Mouse (Mus musculus) ES-Bruce4 (cell line): ENCODE results near the gene Ap5b1. TPM values are rescaled to one million over a fixed set of nuclear protein-coding genes. Genes with fewer than 3 reads are reported as not detected.

Source experiments
- H3K27ac ChIP-seq: 2 replicates; pipeline ENCODE4 v1.5.1; 2012; ENCODE audit warnings: low read length, inconsistent platforms; ENCODE audit not compliant: insufficient read depth
- H3K27me3 ChIP-seq: 2 replicates; pipeline ENCODE4 v1.6.1; 2012; ENCODE audit warnings: mild to moderate bottlenecking, low read length, inconsistent platforms; ENCODE audit not compliant: control insufficient read depth, poor library complexity, insufficient read depth, severe bottlenecking
- H3K36me3 ChIP-seq: 2 replicates; pipeline ENCODE4 v1.6.1; 2012; ENCODE audit warnings: inconsistent platforms, mild to moderate bottlenecking, low read length, moderate library complexity; ENCODE audit not compliant: control insufficient read depth, poor library complexity, insufficient read depth, severe bottlenecking
- H3K4me1 ChIP-seq: one replicate; pipeline ENCODE4 v1.8.1; 2011; ENCODE audit warnings: low read length; ENCODE audit not compliant: control insufficient read depth, insufficient read depth
- H3K4me3 ChIP-seq: 2 replicates; pipeline ENCODE4 v1.5.1; 2011; ENCODE audit warnings: low read depth, mild to moderate bottlenecking, low read length
- H3K9ac ChIP-seq: 2 replicates; pipeline ENCODE4 v1.6.1; 2012; ENCODE audit warnings: low read depth, mild to moderate bottlenecking, inconsistent platforms; ENCODE audit not compliant: poor library complexity, severe bottlenecking
- H3K9me3 ChIP-seq: replicated peaks from 2 replicates; pipeline ENCODE4 v1.6.1; 2012; ENCODE audit warnings: mild to moderate bottlenecking, low read length, inconsistent platforms; ENCODE audit not compliant: control insufficient read depth, poor library complexity, insufficient read depth, severe bottlenecking
- CTCF ChIP-seq: IDR thresholded peaks from one replicate; pipeline ENCODE4 v1.8.1; 2011; ENCODE audit warnings: low read depth, low read length
- EP300 ChIP-seq: IDR thresholded peaks from 2 replicates; pipeline ENCODE4 v1.6.1; 2011; ENCODE audit warnings: low read depth, low read length; ENCODE audit not compliant: insufficient read depth
- POLR2A ChIP-seq: IDR thresholded peaks from one replicate; pipeline ENCODE4 v1.8.1; 2011; ENCODE audit warnings: low read length; ENCODE audit not compliant: insufficient read depth
- polyA plus RNA-seq: library from polyadenylated mRNA; stranded (reverse); fragments of >200 nt; gene quantifications from 2 replicates; pipeline ENCODE4 v1.2.4, GENCODE M21; 2011; ENCODE audit warnings: low read depth; ENCODE audit not compliant: missing spikeins, insufficient read depth, insufficient read length

Gene Ap5b1
- polyA plus RNA-seq, 1 experiment, result 1.9 TPM

GRCm38 (mm10) chr19:5569521-5569920 lies 1.7 kb downstream of the Ap5b1 start:
- TF ChIP-seq EP300 (no peak), CTCF (no peak), POLR2A (no peak)
- Histone ChIP-seq H3K36me3 (no peaks in the 10 kb centered on the region), H3K4me1 (no peaks in the 10 kb centered on the region), H3K4me3 (no peak overlapping the region), H3K27me3 (no peaks in the 10 kb centered on the region), H3K9ac (0 out of 2 replicates have a peak overlapping the region, but pooled peaks have one; percentile 8), H3K9me3 (no peaks in the 10 kb centered on the region), H3K27ac (no peak overlapping the region)

- Histone ChIP-seq H3K27me3 (no peaks in the 10 kb centered on the region), H3K9ac (no peak overlapping the region), H3K4me3 (peak overlapping the region; percentile 16), H3K9me3 (no peaks in the 10 kb centered on the region), H3K27ac (no peak overlapping the region), H3K4me1 (no peaks in the 10 kb centered on the region), H3K36me3 (no peaks in the 10 kb centered on the region)
- no peak for TF ChIP-seq CTCF
- no peak for TF ChIP-seq EP300
- no peak for TF ChIP-seq POLR2A
Measured at GRCm38 (mm10) chr19:5570353-5571246, 2.8 kb downstream of the Ap5b1 start.

- Histone ChIP-seq H3K4me1 (no peaks in the 10 kb centered on the region), H3K36me3 (no peaks in the 10 kb centered on the region), H3K9ac (no peak overlapping the region), H3K4me3 (no peak overlapping the region), H3K27ac (no peak overlapping the region), H3K9me3 (no peaks in the 10 kb centered on the region), H3K27me3 (no peaks in the 10 kb centered on the region)
- no peak for TF ChIP-seq EP300
- TF ChIP-seq CTCF, result no peak
- no peak for TF ChIP-seq POLR2A
Measured at GRCm38 (mm10) chr19:5571831-5572230, 4.0 kb downstream of the Ap5b1 start.

GRCm38 (mm10) chr19:5572331-5573125 lies 4.7 kb downstream of the Ap5b1 start:
- Histone ChIP-seq H3K9me3 (no peaks in the 10 kb centered on the region), H3K27ac (no peak overlapping the region), H3K9ac (no peak overlapping the region), H3K27me3 (no peaks in the 10 kb centered on the region), H3K4me3 (no peak overlapping the region), H3K36me3 (no peaks in the 10 kb centered on the region), H3K4me1 (no peaks in the 10 kb centered on the region)
- TF ChIP-seq POLR2A (no peak), EP300 (no peak), CTCF (no peak)

- Histone ChIP-seq H3K9me3 (no peaks in the 10 kb centered on the region), H3K4me1 (no peaks in the 10 kb centered on the region), H3K9ac (no peak overlapping the region), H3K27ac (no peak overlapping the region), H3K27me3 (no peaks in the 10 kb centered on the region), H3K36me3 (no peaks in the 10 kb centered on the region), H3K4me3 (no peak overlapping the region)
- TF ChIP-seq EP300 (no peak), POLR2A (no peak), CTCF (no peak)
Measured at GRCm38 (mm10) chr19:5575336-5575735, 7.5 kb downstream of the Ap5b1 start.

- no peak overlapping the region for H3K9ac ChIP-seq
Measured at GRCm38 (mm10) chr19:5579971-5580370, 12.1 kb downstream of the Ap5b1 start.

More at GRCm38 (mm10) chr19:5579971-5580370, 12.1 kb downstream of the Ap5b1 start:
- Histone ChIP-seq H3K4me1 (peaks cover 2% of the 10 kb centered on the region), H3K9me3 (no peaks in the 10 kb centered on the region), H3K36me3 (no peaks in the 10 kb centered on the region), H3K27me3 (no peaks in the 10 kb centered on the region), H3K27ac (peak overlapping the region; percentile 62), H3K4me3 (no peak overlapping the region)
- TF ChIP-seq CTCF (no peak), EP300 (0 out of 2 replicates have a peak, but pooled peaks have one; percentile 18), POLR2A (no peak)
